Mouse (Mus musculus): ENCODE measurements at regions not wholly inside any gene's neighbourhood (a gene's known extent, or its start where the extent isn't known, plus 50 kb on each side); places are given as distances from the start of the nearest gene placed in this dataset.

- no peak for ATAC-seq (replicated peaks; ENCODE audit: poor library complexity)
Measured at GRCm38 (mm10) chrX:167152611-167153010, 56.5 kb downstream of the Tmsb4x start.

- ATAC-seq (replicated peaks; ENCODE audit: poor library complexity): no peak
Measured at GRCm38 (mm10) chrX:167151341-167151740, 57.8 kb downstream of the Tmsb4x start.

DNA sequence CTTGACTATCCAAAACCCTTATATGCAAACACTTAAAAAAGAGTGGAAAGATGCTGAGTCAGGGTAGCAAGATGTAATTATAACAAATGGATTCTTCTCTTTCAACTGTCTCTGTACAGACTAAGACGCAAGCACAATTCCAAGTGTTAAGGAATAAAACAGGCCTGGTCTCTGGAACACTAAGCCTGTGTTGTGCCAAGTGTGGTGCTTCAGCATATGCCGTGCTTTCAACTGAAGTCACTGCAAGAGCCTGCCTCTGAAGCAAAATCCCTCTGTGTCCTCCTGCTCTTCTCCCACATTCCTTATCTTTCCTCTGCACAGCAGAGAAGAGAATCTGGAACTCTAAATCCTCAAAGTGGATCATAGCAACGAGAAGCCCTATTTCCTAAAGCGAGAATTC, 59.7 kb downstream of the Tmsb4x start:
- ATAC-seq (replicated peaks; ENCODE audit: poor library complexity): no peak

DNA sequence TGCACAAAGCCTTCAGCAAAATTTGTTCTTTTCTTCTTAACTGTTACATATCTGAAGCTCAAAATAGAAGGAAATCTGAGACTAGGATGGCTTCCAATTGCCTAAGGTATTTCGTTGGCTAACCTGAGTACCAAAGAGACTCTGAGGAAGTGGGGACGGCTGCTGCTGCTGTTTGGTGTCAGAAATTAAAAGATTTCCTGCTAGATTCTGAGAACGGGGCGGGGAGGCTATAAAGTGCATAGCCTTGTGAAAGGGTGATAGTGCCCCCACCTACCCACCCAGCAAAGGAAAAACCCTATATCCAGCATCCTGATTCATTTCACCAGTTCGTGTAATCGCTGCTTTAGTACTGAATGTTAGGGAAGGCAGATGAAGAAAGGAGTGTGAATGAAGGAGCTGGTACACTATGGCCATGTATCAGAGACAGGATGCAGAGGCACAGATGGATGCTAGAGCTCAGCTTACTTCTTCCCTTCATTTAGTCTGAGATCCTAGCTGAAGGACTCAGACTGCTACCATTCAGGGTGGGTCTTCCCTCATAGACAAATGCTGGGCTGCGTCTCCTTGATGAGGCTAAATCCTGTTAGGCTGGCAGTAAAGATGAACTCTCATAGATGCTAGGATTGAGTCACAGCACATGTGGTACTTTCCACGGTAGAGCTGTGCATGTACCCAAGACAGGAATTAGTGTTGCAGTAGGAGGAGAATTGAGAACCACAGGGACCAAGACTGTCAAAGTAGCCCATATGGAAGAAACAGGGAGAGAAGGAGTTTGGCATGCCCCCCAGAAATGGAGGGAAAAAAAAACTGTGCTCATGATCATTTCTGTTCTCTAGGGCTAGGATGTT, 62.4 kb downstream of the Tmsb4x start:
- ATAC-seq (replicated peaks; ENCODE audit: poor library complexity): no peak; the same call in 1 of the 2 replicates

DNA sequence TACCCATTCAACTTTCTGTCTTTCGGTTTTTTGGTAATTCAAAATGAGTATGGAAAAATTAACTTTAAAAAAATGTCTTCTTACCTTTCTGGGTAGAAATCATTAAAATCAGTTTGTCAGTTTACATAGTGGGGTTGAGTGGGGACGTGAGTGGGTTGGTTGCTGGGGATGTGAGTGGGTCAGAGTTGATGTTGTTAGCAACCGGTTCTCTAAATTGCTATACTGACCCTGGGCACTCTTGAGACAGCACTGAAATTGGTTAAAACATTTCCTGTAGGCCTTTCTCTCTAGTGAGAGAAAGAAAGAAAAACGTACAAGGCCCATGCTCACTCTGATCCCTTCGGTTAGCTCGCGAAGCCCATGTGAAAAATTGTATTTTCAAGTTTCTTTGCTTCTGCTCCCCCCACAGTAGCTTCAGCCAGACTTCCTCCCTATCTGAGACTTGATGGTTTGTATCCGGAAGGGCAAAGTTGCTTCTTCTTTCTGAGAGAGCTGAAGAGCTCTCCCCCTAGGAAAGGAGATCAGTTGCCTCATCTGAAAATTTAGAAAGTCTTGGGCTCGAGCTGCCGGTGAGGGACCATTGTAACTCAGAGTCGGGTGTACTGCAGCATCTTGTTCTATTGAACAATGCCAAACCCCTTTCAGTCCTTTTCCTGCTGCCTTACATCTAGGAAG, 63.5 kb downstream of the Tmsb4x start:
- peak; percentile 95 for ATAC-seq (replicated peaks; ENCODE audit: poor library complexity)

- no peak for ATAC-seq (replicated peaks; ENCODE audit: poor library complexity)
Measured at GRCm38 (mm10) chrX:167139110-167139509, 70.0 kb downstream of the Tmsb4x start.

- ATAC-seq (replicated peaks; ENCODE audit: poor library complexity): no peak
Measured at GRCm38 (mm10) chrX:167134250-167134649, 74.9 kb downstream of the Tmsb4x start.

DNA sequence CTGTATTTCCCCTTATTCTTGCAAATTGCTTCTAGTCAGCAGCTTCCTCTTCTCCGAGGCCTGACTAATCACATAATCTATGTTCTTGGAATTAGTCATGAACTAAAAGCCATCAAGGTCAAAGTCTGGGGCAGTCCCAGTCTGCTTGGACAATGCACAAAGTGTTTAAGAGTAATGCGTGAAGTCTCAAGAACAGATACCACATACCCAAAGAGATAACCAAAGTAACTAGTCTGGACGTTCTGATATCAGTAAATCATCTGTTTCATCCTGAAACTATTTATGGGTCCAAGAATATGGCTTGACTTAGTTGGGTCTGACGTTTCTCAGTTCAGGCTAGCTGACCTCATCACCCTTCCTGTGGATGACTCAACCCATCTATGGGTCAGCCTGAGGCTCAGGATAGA, 76.1 kb downstream of the Tmsb4x start:
- ATAC-seq (replicated peaks; ENCODE audit: poor library complexity): 0 out of 2 replicates have a peak, but pooled peaks have one; percentile 48

DNA sequence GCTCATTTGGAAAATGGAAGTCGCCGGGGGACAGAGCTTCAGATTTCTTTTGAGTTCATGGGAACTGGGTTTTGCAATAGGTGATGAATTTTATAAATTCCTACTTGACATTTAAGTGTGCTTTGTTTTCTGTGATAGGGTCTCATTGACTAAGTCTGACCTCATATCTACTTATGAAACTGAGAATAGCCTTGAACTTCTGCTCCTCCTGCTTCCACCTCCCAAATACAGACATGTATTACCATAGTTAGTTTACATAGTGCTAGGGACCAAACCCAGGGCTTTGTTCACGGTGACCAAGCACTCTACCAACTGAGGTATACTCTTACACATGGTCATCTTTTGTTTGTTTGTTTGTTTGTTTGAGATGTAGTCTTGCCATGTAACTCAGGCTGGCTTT, 77.8 kb downstream of the Tmsb4x start:
- ATAC-seq (replicated peaks; ENCODE audit: poor library complexity): no peak

DNA sequence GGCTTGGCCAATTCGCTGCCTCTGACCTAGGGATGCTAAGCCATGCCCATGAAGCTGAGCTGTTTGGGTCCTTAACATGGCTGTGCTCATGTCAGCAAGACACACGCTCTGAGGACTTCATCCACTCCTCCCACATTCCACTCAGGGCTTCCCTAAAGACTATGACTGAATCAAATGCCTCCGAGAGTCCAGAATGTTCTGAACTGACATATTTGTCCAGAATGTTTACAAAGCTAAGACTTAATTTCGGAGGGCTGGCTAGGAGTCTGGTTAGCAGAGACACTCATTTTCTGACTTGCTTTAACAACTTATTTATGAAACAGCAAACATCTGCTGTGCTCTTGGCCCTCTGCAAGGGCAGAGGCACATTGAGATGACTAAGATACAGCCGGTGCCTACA, 78.5 kb downstream of the Tmsb4x start:
- ATAC-seq (replicated peaks; ENCODE audit: poor library complexity): no peak

GRCm38 (mm10) chrX:167119288-167119687, 89.8 kb downstream of the Tmsb4x start:
- no peak for ATAC-seq (replicated peaks; ENCODE audit: poor library complexity)

- no peak for ATAC-seq (replicated peaks; ENCODE audit: poor library complexity)
Measured at GRCm38 (mm10) chrX:167115096-167115495, 94.0 kb downstream of the Tmsb4x start.

GRCm38 (mm10) chrX:167111059-167111871, 97.8 kb downstream of the Tmsb4x start:
- peak; percentile 65 for ATAC-seq (replicated peaks; ENCODE audit: poor library complexity)

- ATAC-seq (replicated peaks; ENCODE audit: poor library complexity): no peak
Measured at GRCm38 (mm10) chrX:167108356-167108755, 100.8 kb downstream of the Tmsb4x start.

DNA sequence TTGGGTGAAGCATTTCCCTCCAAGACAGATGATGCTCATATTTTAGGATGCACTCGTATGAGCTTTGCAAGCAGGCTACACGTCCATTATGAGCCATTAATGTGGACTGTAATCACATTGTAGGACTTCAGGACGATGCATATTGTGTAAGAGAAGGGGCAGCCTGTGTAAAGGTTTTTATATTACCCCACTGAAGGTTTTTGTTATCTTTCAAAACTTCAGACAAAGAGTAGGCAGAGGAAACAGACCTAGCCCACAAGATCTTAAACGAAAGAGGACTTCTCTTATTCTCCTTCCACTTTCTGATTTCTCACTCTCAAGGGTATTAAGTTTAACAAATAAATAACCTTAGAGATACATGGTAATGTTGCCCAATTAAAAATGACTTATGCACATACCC, 101.6 kb downstream of the Tmsb4x start:
- ATAC-seq (replicated peaks; ENCODE audit: poor library complexity): peak; percentile 23; the same call in 1 of the 2 replicates

GRCm38 (mm10) chrX:167105931-167106417, 103.1 kb downstream of the Tmsb4x start:
- ATAC-seq (replicated peaks; ENCODE audit: poor library complexity): peak; percentile 32

- ATAC-seq (replicated peaks; ENCODE audit: poor library complexity): no peak
Measured at GRCm38 (mm10) chrX:167105354-167105753, 103.8 kb downstream of the Tmsb4x start.

DNA sequence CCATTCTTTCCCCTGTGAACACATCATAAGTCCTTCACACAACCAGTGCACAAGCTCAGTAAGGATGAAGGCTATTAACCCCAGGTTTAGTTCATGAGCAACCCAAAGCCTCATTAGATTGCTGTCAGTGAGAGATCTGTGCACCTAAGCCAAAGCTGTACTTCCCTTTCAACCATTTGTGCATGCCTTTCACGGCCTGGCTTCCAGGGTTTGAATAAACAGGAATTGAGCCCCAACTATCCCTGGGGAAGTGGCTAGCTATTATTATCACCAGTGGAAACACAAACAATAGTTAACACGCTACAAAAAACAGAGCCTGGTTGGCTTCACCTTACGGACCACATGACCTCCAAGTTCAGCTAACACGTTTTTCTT, 104.9 kb downstream of the Tmsb4x start:
- no peak for ATAC-seq (replicated peaks; ENCODE audit: poor library complexity)

GRCm38 (mm10) chrX:167103501-167104246, 105.4 kb downstream of the Tmsb4x start:
- peak; percentile 66 for ATAC-seq (replicated peaks; ENCODE audit: poor library complexity)

DNA sequence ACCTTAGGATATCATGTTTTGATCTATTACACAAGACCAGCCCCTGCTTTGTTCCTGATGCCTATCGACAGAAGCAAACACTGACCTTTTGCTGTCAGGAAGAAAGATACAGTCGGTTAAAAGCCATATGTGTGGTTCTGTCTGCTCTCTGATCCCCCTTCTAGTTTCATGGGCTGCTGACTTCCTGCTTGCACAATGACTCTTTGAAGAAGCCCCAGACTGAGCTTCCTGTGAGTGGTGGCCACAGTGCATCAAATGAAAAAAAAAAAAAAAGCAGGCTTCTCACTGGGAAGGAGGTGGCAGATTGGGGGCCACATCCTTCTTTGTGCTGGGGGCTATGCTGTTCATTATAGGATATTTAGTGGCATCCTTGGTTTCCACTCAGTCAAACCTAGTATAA, 107.2 kb downstream of the Tmsb4x start:
- peak; percentile 80 for ATAC-seq (replicated peaks; ENCODE audit: poor library complexity)

DNA sequence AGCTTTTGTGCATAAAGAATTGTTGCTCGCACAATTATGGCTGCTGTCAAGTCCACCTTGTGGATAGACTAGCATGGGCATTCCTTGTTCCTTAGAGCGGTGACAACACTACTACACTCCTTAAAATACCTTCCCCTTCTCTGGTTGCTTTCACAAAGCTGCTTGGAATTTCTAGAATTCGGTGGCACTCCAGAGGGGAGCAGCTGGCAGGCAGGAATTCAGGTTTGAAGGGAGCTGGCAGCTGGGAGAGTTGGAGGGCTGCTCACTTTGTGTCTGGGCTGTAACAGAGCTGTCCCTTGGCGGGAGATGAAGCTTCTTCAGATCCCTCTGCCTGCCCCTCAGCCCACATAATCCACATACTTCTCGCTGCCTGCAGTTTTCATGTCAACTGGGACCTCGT, 109.7 kb downstream of the Tmsb4x start:
- ATAC-seq (replicated peaks; ENCODE audit: poor library complexity): no peak

All from megakaryocyte progenitor cell, adult 5-6 weeks (primary cell).